Mouse (Mus musculus) cortical plate, adult 2 months (tissue): ENCODE results near the gene Kif21b. TPM values are rescaled to one million over a fixed set of nuclear protein-coding genes. Genes with fewer than 3 reads are reported as not detected.
A peak's percentile ranks its signal among the peaks of the same experiment; 100 is the strongest.

Source experiments
- H3K27ac ChIP-seq: fragments of 200-500 bp; 2 replicates; pipeline ENCODE4 v1.5.1; 2012; ENCODE audit warnings: low read length, control low read depth, inconsistent platforms; ENCODE audit not compliant: insufficient read depth
- H3K4me1 ChIP-seq: fragments of 200-500 bp; 2 replicates; pipeline ENCODE4 v1.6.1; 2011; ENCODE audit warnings: low read length; ENCODE audit not compliant: control insufficient read depth, insufficient read depth
- H3K4me3 ChIP-seq: fragments of 200-500 bp; 2 replicates; pipeline ENCODE4 v1.5.1; 2011; ENCODE audit warnings: mild to moderate bottlenecking, low read length, control low read depth; ENCODE audit not compliant: insufficient read depth
- CTCF ChIP-seq: fragments of 200-500 bp; IDR thresholded peaks from 2 replicates; pipeline ENCODE4 v1.5.1; 2011; ENCODE audit warnings: mild to moderate bottlenecking, control low read depth, low read length; ENCODE audit not compliant: insufficient read depth; ENCODE audit errors: extremely low read depth
- POLR2A ChIP-seq: fragments of 200-500 bp; IDR thresholded peaks from 2 replicates; pipeline ENCODE4 v1.6.1; 2011; ENCODE audit warnings: mild to moderate bottlenecking, low read length, control low read depth; ENCODE audit not compliant: insufficient read depth; ENCODE audit errors: extremely low read depth
- polyA plus RNA-seq: library from polyadenylated mRNA; depleted of rRNA; stranded (reverse); fragments of >200 nt; gene quantifications from 2 replicates; pipeline ENCODE4 v1.2.3, GENCODE M21; 2012

Gene Kif21b
- polyA plus RNA-seq, 1 experiment, result 42.5 TPM

GRCm38 (mm10) chr1:136109464-136109863, 21.7 kb upstream of the Kif21b start:
- no peak overlapping the region for H3K4me3 ChIP-seq
- no peak overlapping the region for H3K27ac ChIP-seq
- TF ChIP-seq POLR2A (no peak), CTCF (no peak)
- H3K4me1 ChIP-seq, result peaks cover 3% of the 10 kb centered on the region

GRCm38 (mm10) chr1:136116183-136116582, 15.0 kb upstream of the Kif21b start:
- Histone ChIP-seq H3K4me3 (no peak overlapping the region), H3K27ac (no peak overlapping the region), H3K4me1 (peaks cover 13% of the 10 kb centered on the region)
- TF ChIP-seq CTCF (peak; percentile 72), POLR2A (no peak)

- Histone ChIP-seq H3K27ac (no peak overlapping the region), H3K4me3 (no peak overlapping the region), H3K4me1 (peaks cover 13% of the 10 kb centered on the region)
- TF ChIP-seq POLR2A (no peak), CTCF (no peak)
Observed at GRCm38 (mm10) chr1:136117069-136117468, 14.1 kb upstream of the Kif21b start.

GRCm38 (mm10) chr1:136118875-136119274, 12.3 kb upstream of the Kif21b start:
- no peak overlapping the region for H3K27ac ChIP-seq
- TF ChIP-seq POLR2A, result no peak
- TF ChIP-seq CTCF, result no peak

GRCm38 (mm10) chr1:136119571-136120262, 11.5 kb upstream of the Kif21b start:
- no peak overlapping the region for H3K27ac ChIP-seq
- TF ChIP-seq POLR2A (no peak), CTCF (no peak)
- no peak overlapping the region for H3K4me3 ChIP-seq
- peaks cover 11% of the 10 kb centered on the region for H3K4me1 ChIP-seq

More at GRCm38 (mm10) chr1:136118875-136119274, 12.3 kb upstream of the Kif21b start:
- Histone ChIP-seq H3K4me3 (no peak overlapping the region), H3K4me1 (peaks cover 13% of the 10 kb centered on the region)

GRCm38 (mm10) chr1:136120263-136120603, 11.0 kb upstream of the Kif21b start:
- Histone ChIP-seq H3K27ac (no peak overlapping the region), H3K4me3 (no peak overlapping the region)
- TF ChIP-seq POLR2A (no peak), CTCF (no peak)

GRCm38 (mm10) chr1:136120785-136121184, 10.4 kb upstream of the Kif21b start:
- Histone ChIP-seq H3K4me1 (peaks cover 11% of the 10 kb centered on the region), H3K27ac (no peak overlapping the region), H3K4me3 (no peak overlapping the region)
- TF ChIP-seq CTCF (no peak), POLR2A (no peak)

More at GRCm38 (mm10) chr1:136120263-136120603, 11.0 kb upstream of the Kif21b start:
- H3K4me1 ChIP-seq, result peaks cover 11% of the 10 kb centered on the region

- no peak overlapping the region for H3K27ac ChIP-seq
- no peak overlapping the region for H3K4me3 ChIP-seq
- no peak for TF ChIP-seq POLR2A
- no peak for TF ChIP-seq CTCF
- peaks cover 11% of the 10 kb centered on the region for H3K4me1 ChIP-seq
Observed at GRCm38 (mm10) chr1:136122030-136122429, 9.2 kb upstream of the Kif21b start.

DNA sequence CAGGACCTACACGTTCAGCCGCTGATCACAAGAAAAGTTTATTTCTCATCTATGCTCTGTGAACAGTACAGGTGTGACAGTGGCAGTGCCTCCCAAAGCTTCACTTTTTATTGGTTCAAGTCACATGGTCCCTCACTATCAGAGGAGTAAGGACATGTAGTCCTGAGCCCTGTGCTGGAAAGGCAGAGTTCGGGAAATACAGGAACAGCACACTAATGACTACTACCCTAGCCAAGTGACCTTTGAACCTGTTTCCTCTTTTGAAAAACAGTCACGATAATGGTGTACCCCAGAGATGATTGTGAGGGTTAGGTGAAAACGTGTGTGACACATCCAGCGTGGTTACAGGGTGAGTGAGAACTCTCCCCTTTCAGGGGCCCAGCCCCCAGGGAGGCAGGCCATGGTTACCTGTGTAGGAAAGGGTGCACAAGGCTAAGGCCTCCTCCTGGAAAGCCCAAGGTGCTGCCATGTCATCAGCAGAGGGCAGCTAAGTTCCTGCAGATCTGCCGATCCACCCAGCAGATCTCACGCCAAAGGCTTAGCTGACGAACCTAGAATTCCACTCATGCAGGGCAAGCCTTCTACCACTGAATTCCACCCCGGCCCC, 4.9 kb upstream of the Kif21b start:
- TF ChIP-seq POLR2A (no peak), CTCF (no peak)
- Histone ChIP-seq H3K4me3 (no peak overlapping the region), H3K27ac (no peak overlapping the region), H3K4me1 (peaks cover 11% of the 10 kb centered on the region)

DNA sequence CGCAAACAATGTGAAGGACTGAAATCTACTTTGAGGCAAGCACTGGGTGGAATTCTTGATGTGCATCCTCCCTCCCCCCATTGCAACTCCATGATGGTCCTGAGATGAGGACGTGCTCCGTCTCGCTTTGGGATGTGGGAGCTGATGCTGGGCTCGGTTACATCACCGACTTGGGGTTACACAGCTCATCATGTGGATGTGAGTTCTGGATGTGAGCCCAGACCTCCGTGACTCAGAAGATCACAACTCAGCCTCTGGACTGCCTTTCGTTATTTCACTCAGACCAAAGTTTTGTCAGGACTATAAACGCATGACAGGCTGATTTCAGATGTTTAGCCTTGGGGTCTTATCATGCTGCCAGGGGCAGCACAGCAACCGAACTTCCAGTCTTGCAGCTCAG, 4.3 kb upstream of the Kif21b start:
- TF ChIP-seq CTCF (no peak), POLR2A (no peak)
- peaks cover 11% of the 10 kb centered on the region for H3K4me1 ChIP-seq
- H3K4me3 ChIP-seq, result no peak overlapping the region
- peak overlapping the region; percentile 25; the same call in 1 of the 2 replicates for H3K27ac ChIP-seq

DNA sequence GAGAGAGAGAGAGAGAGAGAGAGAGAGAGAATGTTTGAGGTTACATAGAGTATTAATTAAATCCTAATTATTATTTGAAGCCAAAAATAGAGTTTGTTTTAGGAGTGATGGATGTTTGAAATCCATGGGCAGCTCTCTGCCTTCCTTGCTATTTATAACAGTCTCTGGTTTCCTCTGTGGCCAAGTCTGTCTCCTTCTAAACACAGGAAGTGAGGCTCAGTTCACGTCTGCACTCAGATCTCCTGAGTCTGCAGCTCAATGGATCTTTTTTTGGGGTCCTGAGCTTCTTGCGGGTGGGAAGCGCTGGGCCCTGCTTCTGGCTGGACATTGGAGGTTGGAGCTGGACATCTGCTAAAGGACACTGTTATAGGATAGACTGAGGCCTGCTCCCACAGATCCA, 3.3 kb upstream of the Kif21b start:
- peak overlapping the region; percentile 50 for H3K27ac ChIP-seq
- H3K4me3 ChIP-seq, result no peak overlapping the region
- H3K4me1 ChIP-seq, result peaks cover 11% of the 10 kb centered on the region
- TF ChIP-seq POLR2A (no peak), CTCF (no peak)
